Mouse (Mus musculus) liver, embryonic 14.5 days (tissue): ENCODE measurements around the gene Ntn5. TPM values are rescaled to one million over a fixed set of nuclear protein-coding genes. Genes with fewer than 3 reads are reported as not detected.

Experiments used
- ATAC-seq: fragments of 200-750 bp; cut with Nextera tagmentation; 2 replicates; pipeline ENCODE4 v1.8.0; 2017; ENCODE audit warnings: moderate number of reproducible peaks, mild to moderate bottlenecking, moderate library complexity; ENCODE audit not compliant: insufficient read depth
- DNase-seq, 3 experiments: peaks; one replicate each; pipeline ENCODE4 v3.0.0-alpha.2; 2012 to 2013; ENCODE audit warnings: low read depth in 3 of 3, low spot score in 3 of 3
- H3K27ac ChIP-seq: fragments of 300-500 bp; sonication (generic); 2 replicates; pipeline ENCODE4 v1.5.1; 2014; ENCODE audit warnings: moderate library complexity, mild to moderate bottlenecking, control low read depth, inconsistent platforms
- H3K27me3 ChIP-seq: fragments of 300-500 bp; sonication (generic); 2 replicates; pipeline ENCODE4 v1.6.1; 2014; ENCODE audit warnings: mild to moderate bottlenecking, low read length, moderate library complexity; ENCODE audit not compliant: control insufficient read depth, insufficient read depth
- H3K36me3 ChIP-seq: fragments of 300-500 bp; sonication (generic); replicated peaks from 2 replicates; pipeline ENCODE4 v1.6.1; 2014; ENCODE audit warnings: low read depth; ENCODE audit not compliant: control insufficient read depth, insufficient read depth
- H3K4me1 ChIP-seq, 2 experiments: fragments of 200-500 bp in 1 of 2; fragments of 300-500 bp in 1 of 2; sonication (generic) in 1 of 2; replicated peaks; 2 replicates each; pipeline ENCODE4 v1.6.1; 2012 to 2014; ENCODE audit warnings: antibody characterized with exemption in 1 of 2, inconsistent platforms in 1 of 2, low read length in 1 of 2; ENCODE audit not compliant: control insufficient read depth in 2 of 2, insufficient read depth in 2 of 2
- H3K4me2 ChIP-seq: fragments of 300-500 bp; sonication (generic); 2 replicates; pipeline ENCODE4 v1.6.1; 2014; ENCODE audit warnings: low read depth, mild to moderate bottlenecking, control low read depth, moderate library complexity
- H3K4me3 ChIP-seq, 2 experiments: fragments of 200-500 bp in 1 of 2; fragments of 300-500 bp in 1 of 2; sonication (generic) in 1 of 2; 2 replicates each; pipeline ENCODE4 v1.5.1; 2012 to 2014; ENCODE audit warnings: low read depth in 2 of 2, low read length in 2 of 2, mild to moderate bottlenecking in 2 of 2, control low read depth in 1 of 2, inconsistent platforms in 1 of 2, moderate library complexity in 1 of 2; ENCODE audit not compliant: insufficient read depth in 1 of 2
- H3K9ac ChIP-seq: fragments of 300-500 bp; sonication (generic); replicated peaks from 2 replicates; pipeline ENCODE4 v1.6.1; 2014; ENCODE audit warnings: mild to moderate bottlenecking, control low read depth, moderate library complexity
- H3K9me3 ChIP-seq: fragments of 300-500 bp; sonication (generic); 2 replicates; pipeline ENCODE4 v1.6.1; 2016; ENCODE audit warnings: low read length, mixed read lengths; ENCODE audit not compliant: control insufficient read depth
- CTCF ChIP-seq: IDR thresholded peaks from 2 replicates; pipeline ENCODE4 v1.5.1; 2016; ENCODE audit warnings: antibody characterized with exemption, low read depth, control low read depth
- EP300 ChIP-seq: IDR thresholded peaks from 2 replicates; pipeline ENCODE4 v1.6.1; 2016; ENCODE audit warnings: antibody characterized with exemption, low read depth
- WGBS: fragments of 180-500 bp; shearing (Covaris S2); extraction: QIAGEN DNeasy Blood & Tissue Kit; methylation state at CpG from one replicate; pipeline ENCODE4 v1.1.7; 2014; ENCODE audit not compliant: insufficient replicate concordance; 5-methylcytosine and 5-hydroxymethylcytosine counted together
- polyA plus RNA-seq, 2 experiments: library from polyadenylated mRNA; depleted of rRNA in 1 of 2; stranded (reverse) in 1 of 2; unstranded in 1 of 2; fragments of >200 nt; fragmentation: Nextera tagmentation in 1 of 2; extraction: Ambion mirVana in 1 of 2; gene quantifications; 2 replicates each; pipeline versions ENCODE4 v1.2.1 to v1.2.3; 2012 to 2014

The Ntn5 gene
- polyA plus RNA-seq, 2 experiments: not detected

GRCm38 (mm10) chr7:45689800-45690199 lies 6.0 kb downstream of the Ntn5 start:
- H3K36me3 ChIP-seq: no peaks in the 10 kb centered on the region
- no peak for ATAC-seq
- TF ChIP-seq CTCF (no peak), EP300 (no peak)
- WGBS: 28% methylated on average over 11 of the region's 11 CpGs
- H3K9ac ChIP-seq: no peak overlapping the region
- H3K27ac ChIP-seq: no peak overlapping the region
- DNase-seq: no peak
- no peaks in the 10 kb centered on the region for H3K9me3 ChIP-seq
- no peaks in the 10 kb centered on the region for H3K4me1 ChIP-seq
- H3K4me3 ChIP-seq: no peak overlapping the region
- H3K4me2 ChIP-seq: no peak overlapping the region
- H3K27me3 ChIP-seq: no peaks in the 10 kb centered on the region

DNA sequence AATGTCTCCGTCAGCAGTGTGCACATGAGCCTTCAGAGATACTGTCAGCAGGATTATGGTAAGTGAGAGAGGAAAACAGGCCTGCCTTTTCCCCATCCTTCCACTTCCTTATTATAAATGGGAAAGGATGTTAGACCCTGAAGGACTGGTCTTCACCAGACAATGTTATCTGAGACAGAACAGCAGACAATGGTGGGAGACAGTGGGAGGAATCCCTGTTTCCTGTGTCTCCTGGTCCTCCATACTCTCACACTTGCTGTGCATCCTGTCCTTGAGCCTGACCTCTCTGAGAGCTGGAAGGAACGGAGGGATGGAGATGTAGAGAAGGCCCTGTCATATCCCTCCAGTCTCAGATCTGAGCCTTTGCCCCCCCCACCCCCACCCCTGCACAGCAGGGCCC lies 8.5 kb downstream of the Ntn5 start:
- no peaks in the 10 kb centered on the region for H3K4me1 ChIP-seq
- H3K9ac ChIP-seq: no peak overlapping the region
- ATAC-seq (peak; percentile 33; the same call in 1 of the 2 replicates), DNase-seq (no peak)
- no peak overlapping the region for H3K27ac ChIP-seq
- no peaks in the 10 kb centered on the region for H3K36me3 ChIP-seq
- H3K4me2 ChIP-seq: no peak overlapping the region
- TF ChIP-seq CTCF: no peak
- TF ChIP-seq EP300: no peak
- H3K4me3 ChIP-seq: no peak overlapping the region
- H3K9me3 ChIP-seq: no peaks in the 10 kb centered on the region
- H3K27me3 ChIP-seq: no peaks in the 10 kb centered on the region
- WGBS: 58% methylated on average over 2 of the region's 2 CpGs

DNA sequence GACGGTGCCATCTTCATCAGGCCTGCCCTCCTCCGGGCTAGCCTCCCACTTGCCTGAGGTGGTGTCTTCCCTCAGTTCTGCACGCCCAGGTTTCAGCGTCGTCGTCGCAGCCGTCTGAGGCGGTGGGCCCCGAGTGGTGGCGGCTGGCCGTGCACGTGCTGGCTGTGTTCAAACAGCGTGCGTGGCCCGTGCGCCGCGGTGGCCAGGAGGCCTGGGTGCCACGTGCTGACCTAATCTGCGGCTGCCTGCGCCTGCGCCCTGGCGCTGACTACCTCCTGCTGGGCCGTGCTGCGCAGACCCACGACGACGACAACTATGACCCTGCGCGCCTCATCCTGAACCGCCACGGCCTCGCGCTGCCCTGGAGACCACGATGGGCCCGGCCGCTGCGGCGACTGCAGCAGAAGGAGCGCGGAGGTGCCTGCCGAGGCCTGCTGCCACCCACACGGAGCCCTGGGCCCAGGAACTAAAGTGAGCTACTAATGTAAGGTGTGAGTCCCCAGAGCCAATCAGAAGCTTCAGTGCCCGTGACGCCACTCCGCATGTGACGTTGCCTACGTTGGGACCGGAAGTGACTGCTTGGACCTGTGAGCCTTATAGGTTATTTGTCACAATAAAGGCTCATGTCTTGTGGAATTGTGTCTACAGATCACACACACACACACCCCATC lies 10.2 kb downstream of the Ntn5 start, which contains the start of gene Sec1:
Gene Sec1 (minus strand): TSS at position 482 of the 671 bp plus-strand sequence.
- H3K4me3 ChIP-seq: no peak within 1 kb of the TSS
- no peak within 1 kb of the TSS for H3K9ac ChIP-seq
- H3K36me3 ChIP-seq: no peaks in the 10 kb centered on the region
- no peak for DNase-seq
- 84% methylated on average over 50 of the region's 50 CpGs for WGBS
- TF ChIP-seq EP300: no peak
- no peak for TF ChIP-seq CTCF
- no peaks in the 10 kb centered on the region for H3K9me3 ChIP-seq
- no peaks in the 10 kb centered on the region for H3K4me1 ChIP-seq
- peaks cover 7% of the 10 kb centered on the region for H3K27me3 ChIP-seq
- ATAC-seq: no peak
- no peak within 1 kb of the TSS for H3K27ac ChIP-seq
- no peak within 1 kb of the TSS for H3K4me2 ChIP-seq

- no peak for DNase-seq
- Histone ChIP-seq H3K9ac (no peak overlapping the region), H3K9me3 (no peaks in the 10 kb centered on the region), H3K4me3 (no peak overlapping the region), H3K4me2 (no peak overlapping the region), H3K27ac (no peak overlapping the region), H3K36me3 (no peaks in the 10 kb centered on the region), H3K4me1 (no peaks in the 10 kb centered on the region), H3K27me3 (peaks cover 17% of the 10 kb centered on the region)
- ATAC-seq: no peak
- TF ChIP-seq CTCF: no peak
- TF ChIP-seq EP300: no peak
- 22% methylated on average over 6 of the region's 6 CpGs for WGBS
These were observed 11.3 kb downstream of the Ntn5 start for GRCm38 (mm10) chr7:45695098-45695497.

GRCm38 (mm10) chr7:45697894-45698293 lies 14.1 kb downstream of the Ntn5 start:
- H3K27me3 ChIP-seq: peaks cover 31% of the 10 kb centered on the region

More at GRCm38 (mm10) chr7:45697894-45698293, 14.1 kb downstream of the Ntn5 start:
- no peak overlapping the region for H3K27ac ChIP-seq
- ATAC-seq (no peak), DNase-seq (no peak)
- H3K9ac ChIP-seq: no peak overlapping the region
- H3K4me3 ChIP-seq: no peak overlapping the region
- no peak for TF ChIP-seq EP300
- TF ChIP-seq CTCF: no peak
- no peaks in the 10 kb centered on the region for H3K4me1 ChIP-seq
- H3K9me3 ChIP-seq: no peaks in the 10 kb centered on the region
- no peak overlapping the region for H3K4me2 ChIP-seq
- no peaks in the 10 kb centered on the region for H3K36me3 ChIP-seq
- WGBS: 60% methylated on average over 7 of the region's 7 CpGs
